Mouse (Mus musculus) CD4-positive, CD25-positive, alpha-beta regulatory T cell, adult 2 months (primary cell): ENCODE results near the gene Axin2.
"Not testable (repeated sequence)": the region's sequence is repeated elsewhere in the genome, so short reads cannot be mapped to it uniquely, and the experiment has no call there.

Experiments used
- DNase-seq: peaks from one replicate; pipeline ENCODE4 v3.0.0-alpha.2; 2012; ENCODE audit warnings: low read depth, low spot score

Axin2 gene

GRCm38 (mm10) chr11:108920158-108920635 is at the start of gene Axin2:
Gene Axin2, plus strand, starts transcription at chr11:108920349.
- peak; percentile 94 for DNase-seq

DNA sequence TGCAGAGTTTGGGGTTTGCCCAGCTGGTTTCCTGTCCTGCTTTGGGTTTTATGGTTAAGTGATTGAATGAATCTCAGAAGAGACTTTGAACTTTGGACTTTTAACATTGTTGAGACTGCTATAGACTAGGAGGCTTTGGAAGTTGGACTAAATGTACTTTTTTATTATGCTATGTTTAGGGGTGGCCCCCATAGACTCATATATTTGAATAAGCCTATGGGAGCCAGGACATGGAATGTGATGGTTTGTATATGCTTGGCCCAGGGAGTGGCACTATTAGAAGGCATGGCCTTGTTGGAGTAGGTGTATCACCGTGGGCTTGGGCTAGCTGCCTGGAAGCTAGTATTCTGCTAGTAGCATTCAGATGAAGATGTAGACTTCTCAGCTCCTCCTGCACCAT is 48.9 kb upstream of the Axin2 start:
- DNase-seq, result not testable (repeated sequence)

DNA sequence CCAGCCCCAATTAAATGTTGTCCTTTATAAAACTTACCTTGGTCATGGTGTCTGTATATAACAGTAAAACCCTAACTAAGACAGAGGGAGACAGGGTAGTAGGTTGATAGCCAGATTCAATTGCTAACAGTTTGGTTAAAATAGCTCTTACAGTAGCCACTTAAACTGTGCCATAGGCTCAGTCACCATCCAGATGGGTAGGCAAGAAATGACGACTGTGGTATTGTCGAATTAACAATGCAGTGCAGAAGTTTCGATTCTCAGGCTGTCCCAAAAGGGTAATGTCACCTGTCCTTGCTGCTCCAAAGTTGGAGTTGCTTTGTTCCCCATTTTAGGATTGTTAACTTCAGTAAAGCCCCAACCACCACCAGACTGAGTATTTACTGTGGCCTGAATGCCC is 48.4 kb upstream of the Axin2 start:
- no peak for DNase-seq

- no peak for DNase-seq
These were observed 43.4 kb upstream of the Axin2 start for GRCm38 (mm10) chr11:108876633-108877205.

- DNase-seq, result no peak
These were observed 42.6 kb upstream of the Axin2 start for GRCm38 (mm10) chr11:108877520-108877919.

DNA sequence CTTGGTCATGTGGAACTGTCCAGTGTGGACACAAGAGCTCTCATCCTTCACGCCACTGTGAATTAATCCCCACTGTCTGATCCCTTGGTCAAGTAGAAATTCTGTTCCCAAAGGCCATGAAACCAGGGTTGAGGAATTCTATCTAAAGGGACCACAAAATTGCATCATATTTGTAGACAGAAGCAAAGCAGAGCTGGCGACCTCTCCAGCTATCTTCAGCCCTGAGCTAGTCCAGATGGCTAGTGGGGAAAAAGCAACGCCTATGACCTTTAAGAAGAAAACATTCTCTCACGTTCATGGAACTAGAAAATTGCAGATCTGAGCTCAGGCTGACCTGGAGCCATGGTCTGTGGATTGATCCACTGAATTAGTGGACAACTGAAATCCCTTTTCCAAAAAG is 39.6 kb upstream of the Axin2 start:
- no peak for DNase-seq

DNA sequence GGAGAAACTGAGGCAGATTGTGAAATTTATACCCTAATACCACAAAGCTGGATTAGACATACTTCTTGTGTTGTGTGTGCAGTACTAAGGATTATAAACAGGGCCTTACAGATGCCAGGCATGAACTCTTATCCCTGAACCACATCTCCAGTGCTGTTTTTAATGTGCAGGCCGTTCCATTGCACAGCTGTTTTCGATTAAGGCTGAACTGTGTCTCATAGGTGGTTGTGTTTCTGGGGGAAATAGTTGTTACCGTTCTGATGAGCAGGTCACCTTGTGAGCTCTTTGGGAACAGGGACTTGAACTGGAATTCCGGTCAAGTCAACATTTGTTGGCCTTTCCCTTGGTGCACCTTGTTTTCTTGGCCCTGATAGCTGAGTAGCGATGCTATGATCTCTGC is 38.5 kb upstream of the Axin2 start:
- DNase-seq, result no peak

DNA sequence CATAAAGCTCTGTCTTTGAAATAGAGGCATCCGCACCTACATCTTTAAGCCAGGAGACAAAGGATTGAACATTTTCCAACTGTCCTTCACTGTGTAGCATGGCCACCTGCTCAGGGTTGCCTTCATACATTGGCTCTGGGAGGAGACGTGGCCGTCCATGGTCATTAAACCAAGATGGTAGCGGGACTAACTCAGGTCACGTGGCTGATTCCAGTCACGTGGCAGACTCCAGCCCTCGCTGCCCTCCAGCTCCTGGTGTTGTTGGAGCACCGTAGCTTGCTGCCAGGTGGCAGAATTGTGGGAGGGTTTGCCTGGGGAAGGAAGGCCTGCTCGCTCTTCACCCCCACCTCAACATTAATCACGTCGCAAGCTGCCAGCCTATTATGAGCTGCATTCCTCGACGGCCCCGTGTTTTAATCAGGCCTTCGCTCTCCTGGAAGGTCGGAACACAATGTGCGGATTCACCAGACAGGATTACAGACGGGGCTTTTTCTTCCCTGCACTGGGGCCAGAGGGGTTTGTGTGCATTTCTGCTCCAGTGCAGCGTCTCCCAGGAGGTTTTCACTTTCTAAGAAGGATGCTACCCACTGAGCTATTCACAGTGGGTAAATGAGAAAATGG is 34.8 kb upstream of the Axin2 start:
- no peak for DNase-seq

GRCm38 (mm10) chr11:108886060-108886459 is 34.1 kb upstream of the Axin2 start:
- no peak for DNase-seq

DNA sequence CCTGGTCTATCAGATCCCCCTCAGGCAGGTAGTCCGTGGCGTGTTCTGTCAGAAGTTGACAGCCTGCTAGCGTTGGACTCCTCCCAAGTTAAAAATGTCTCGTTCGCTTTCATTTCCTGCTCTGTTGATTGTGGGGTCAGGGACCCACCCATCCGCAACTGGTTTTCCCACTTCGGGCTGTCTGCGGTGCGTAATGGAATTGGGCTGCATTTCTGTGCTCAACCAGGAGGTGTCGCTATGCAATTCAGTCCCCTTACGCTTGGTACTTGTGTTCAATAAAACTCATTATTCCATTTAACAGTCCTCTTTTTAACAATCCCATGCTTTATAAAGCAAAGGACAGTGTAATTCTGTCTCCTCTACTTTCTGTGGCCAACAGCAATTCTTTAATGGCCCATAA is 31.0 kb upstream of the Axin2 start:
- DNase-seq, result peak; percentile 76

- DNase-seq, result no peak
These were observed 29.6 kb upstream of the Axin2 start for GRCm38 (mm10) chr11:108890544-108890943.

DNA sequence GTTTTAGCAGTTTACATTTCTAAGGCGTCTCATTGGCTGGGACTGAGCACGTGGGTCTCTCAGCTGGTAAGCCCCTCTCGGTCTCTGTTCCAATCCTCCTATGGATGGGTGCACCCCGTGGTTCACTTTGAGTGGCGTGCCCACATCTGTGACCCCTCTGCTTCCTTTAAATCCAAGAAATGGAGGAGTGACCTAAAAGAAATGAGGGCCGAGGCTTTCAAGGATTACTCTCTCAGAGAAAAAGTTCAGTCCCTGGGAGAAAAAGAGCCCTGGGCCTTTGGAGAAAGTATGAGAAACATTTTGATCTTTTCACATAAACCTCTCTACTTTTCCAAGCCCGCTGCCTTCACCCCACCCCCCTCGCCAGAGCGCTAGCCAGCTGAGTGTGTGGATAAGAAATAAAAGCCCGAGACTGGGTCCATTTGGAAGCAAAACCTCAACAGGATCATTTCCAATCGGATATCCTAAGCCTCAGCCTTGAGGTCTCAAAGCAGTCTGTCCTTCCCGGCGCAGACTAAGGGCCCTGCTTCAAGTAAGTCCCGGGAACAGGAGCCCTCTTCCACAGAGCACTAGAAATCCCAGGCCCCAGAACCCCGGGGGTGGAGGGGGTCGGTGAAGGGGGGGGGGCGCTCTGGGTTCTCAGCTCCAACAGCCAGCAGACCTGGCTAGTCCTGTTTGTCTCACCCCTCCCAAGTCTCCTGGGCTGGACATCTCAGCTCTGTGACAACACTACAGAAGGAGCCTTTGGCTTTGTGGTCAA is 28.9 kb upstream of the Axin2 start:
- no peak for DNase-seq

- DNase-seq, result no peak
These were observed 28.2 kb upstream of the Axin2 start for GRCm38 (mm10) chr11:108891871-108892380.

DNA sequence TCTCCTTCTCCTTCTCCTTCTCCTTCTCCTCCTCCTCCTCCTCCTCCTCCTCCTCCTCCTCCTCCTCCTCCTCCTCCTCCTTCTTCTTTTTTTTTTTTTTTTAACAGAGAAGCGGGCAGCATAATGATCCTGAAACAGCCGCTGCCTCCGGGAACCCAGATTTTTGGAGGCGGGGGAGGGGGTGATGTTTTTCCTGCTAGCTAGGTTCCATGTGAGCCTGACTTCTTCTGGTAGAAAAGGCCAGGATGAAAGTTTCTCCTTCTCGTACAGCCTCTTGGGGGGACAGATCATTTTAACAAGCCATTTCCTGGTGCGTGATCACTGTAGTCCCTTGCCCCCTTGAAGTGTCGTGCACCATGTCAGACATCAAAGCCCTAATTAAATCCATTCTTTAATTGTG is 27.7 kb upstream of the Axin2 start:
- no peak for DNase-seq

DNA sequence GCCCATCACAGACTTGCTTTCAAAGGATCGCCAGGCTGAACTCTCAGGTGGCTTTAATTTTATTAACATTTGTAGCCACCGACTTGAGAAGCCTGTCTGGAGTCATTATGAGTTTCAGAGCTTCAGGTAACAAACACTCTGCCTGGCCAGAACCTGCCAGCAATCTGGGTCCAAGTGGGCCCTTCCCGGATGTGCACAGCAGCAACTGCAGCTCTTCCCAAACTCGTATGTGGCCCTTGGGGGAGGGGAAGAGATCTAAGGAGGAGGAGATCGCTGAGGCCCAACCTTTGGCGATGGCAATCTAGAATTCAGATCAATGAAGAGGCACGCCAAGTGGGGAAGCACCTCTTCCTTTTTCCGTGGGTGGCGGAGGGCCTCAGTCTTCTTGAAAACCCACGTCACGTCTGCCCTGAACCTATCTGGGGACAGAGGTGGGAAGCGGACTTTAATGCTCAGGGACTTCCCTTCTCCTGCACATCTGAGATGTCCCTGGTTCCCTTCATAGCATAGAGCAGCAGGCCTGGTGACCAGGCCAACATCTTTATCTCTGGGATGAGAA is 26.8 kb upstream of the Axin2 start:
- peak; percentile 68 for DNase-seq

- no peak for DNase-seq
These were observed 26.2 kb upstream of the Axin2 start for GRCm38 (mm10) chr11:108893855-108894510.

GRCm38 (mm10) chr11:108897034-108897433 is 23.1 kb upstream of the Axin2 start:
- no peak for DNase-seq

GRCm38 (mm10) chr11:108898063-108898462 is 22.1 kb upstream of the Axin2 start:
- no peak for DNase-seq

DNA sequence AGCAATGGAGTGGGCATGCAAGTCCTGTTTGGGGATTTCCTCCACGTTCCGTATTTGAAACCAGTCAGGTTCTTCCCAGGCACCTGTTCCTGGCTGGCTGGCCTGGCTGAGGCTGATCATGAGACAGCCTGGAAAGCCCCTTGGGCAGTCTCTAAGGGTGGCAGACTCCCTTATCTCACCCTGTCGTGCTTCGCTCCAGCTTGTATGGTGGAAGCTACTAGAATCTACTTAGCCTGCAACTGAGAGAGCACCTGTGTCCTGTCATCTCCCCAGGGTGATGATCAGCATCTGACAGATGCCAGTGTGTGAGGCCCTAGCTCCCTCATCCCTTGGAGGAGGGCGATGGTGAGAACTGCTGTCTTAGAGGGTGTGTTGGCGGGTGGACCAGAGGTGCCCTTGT is 21.7 kb upstream of the Axin2 start:
- no peak for DNase-seq

DNA sequence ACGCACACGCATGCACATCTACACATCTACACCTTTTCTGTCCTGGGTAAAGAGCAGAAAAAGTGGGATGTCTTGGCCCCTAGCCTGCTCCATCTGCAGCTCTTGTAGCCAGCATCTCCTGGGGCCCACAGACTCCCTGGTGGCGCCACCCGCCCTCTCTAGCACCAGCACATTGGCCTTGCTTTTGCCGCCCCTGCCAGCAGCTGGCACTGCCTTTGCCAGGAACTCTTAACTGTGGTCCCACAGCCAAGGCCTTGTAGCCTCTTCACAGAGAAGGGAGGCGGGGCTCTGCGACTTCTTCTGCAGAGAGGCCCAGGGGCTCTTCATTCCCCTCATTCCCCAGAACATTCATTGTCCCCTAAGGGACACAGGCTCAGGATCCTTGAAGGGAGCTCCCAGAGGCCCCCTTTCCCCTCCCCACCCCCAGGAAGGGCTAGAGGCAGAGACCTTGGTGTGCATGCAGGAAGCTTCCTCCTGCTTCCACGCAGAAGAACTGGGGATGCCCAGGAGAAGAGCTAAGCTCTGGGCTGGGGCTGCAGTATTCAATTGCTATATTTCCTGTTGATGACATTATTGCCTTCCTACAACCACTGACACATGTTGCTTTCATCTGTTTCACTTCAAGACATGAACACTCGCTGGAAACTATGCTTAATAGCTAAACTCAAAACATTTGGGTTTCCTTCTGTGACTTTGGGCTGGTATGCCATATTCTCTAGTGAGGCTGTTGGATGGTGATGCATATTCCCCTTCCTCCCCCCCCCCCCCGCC is 19.2 kb upstream of the Axin2 start:
- DNase-seq, result no peak

DNA sequence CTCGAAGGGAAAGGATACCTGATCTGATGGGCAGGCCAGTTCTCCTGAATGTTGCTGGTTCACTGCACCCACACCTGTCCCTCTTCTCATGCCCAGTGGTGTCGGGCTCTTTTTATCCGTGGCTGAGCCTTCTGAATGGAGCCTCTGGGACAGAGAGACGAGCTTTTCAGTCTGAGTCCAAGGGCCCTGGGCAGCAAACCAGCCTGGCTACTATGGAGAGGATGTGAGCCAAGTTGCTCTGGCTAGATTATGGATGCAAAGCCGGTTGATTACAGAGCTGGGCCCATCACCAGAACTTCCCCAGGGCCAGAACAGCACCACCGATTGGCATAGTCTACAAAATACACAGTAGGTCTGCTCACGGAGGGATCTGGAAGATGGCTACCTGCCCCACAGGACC is 18.5 kb upstream of the Axin2 start:
- DNase-seq, result no peak
